Mouse (Mus musculus) limb, embryonic 12.5 days (tissue): ENCODE data around the gene Rasal1. TPM values are rescaled to one million over a fixed set of nuclear protein-coding genes. Genes with fewer than 3 reads are reported as not detected.

Experiments used
- ATAC-seq: fragments of 200-750 bp; cut with Nextera tagmentation; 2 replicates; pipeline ENCODE4 v1.8.0; 2017; ENCODE audit warnings: low read depth, moderate TSS enrichment; ENCODE audit not compliant: insufficient number of reproducible peaks, insufficient read depth, low FRiP score, low TSS enrichment
- H3K27ac ChIP-seq: fragments of 300-500 bp; sonication (generic); 2 replicates; pipeline ENCODE4 v1.5.1; 2016; ENCODE audit warnings: mild to moderate bottlenecking, moderate library complexity
- H3K27me3 ChIP-seq: fragments of 300-500 bp; sonication (generic); 2 replicates; pipeline ENCODE4 v1.6.1; 2016; ENCODE audit warnings: mild to moderate bottlenecking, moderate library complexity
- H3K36me3 ChIP-seq: fragments of 300-500 bp; sonication (generic); 2 replicates; pipeline ENCODE4 v1.6.1; 2016; ENCODE audit warnings: mild to moderate bottlenecking, moderate library complexity
- H3K4me1 ChIP-seq: fragments of 300-500 bp; sonication (generic); replicated peaks from 2 replicates; pipeline ENCODE4 v1.6.1; 2016
- H3K4me2 ChIP-seq: fragments of 300-500 bp; sonication (generic); 2 replicates; pipeline ENCODE4 v1.6.1; 2016; ENCODE audit warnings: mild to moderate bottlenecking, moderate library complexity
- H3K4me3 ChIP-seq: fragments of 300-500 bp; sonication (generic); replicated peaks from 2 replicates; pipeline ENCODE4 v1.5.1; 2016; ENCODE audit warnings: mild to moderate bottlenecking
- H3K9ac ChIP-seq: fragments of 300-500 bp; sonication (generic); replicated peaks from 2 replicates; pipeline ENCODE4 v1.6.1; 2016; ENCODE audit warnings: mild to moderate bottlenecking, moderate library complexity
- H3K9me3 ChIP-seq: fragments of 300-500 bp; sonication (generic); 2 replicates; pipeline ENCODE4 v1.6.1; 2016; ENCODE audit warnings: mild to moderate bottlenecking, moderate library complexity
- WGBS: fragments of 180-500 bp; shearing (Covaris S2); methylation state at CpG from one replicate; pipeline ENCODE4 v1.1.7; 2016; 5-methylcytosine and 5-hydroxymethylcytosine counted together
- polyA plus RNA-seq: library from polyadenylated mRNA; unstranded; fragments of >200 nt; fragmentation: Nextera tagmentation; extraction: Ambion mirVana; gene quantifications from 2 replicates; pipeline ENCODE4 v1.2.1, GENCODE M21; 2016

Rasal1 gene
- polyA plus RNA-seq, 1 experiment from 2014 or later = 0.24 TPM

DNA sequence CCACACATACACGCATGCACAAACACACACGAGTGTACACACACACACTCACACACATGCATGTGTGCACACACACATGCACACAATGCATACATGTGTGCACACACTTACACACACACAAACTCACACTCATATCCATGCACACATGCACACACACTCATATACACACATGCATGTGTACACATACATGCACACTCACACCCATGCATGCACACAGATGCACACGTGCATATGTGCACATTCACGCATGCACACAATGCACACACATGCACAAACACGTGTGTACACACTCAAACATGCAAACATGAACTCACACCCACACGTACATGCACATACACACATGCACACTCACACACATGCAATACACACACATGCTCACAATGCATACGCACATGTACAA is 8.5 kb upstream of the Rasal1 start:
- no peak for ATAC-seq
- WGBS = 86% methylated on average over 7 of the region's 7 CpGs

DNA sequence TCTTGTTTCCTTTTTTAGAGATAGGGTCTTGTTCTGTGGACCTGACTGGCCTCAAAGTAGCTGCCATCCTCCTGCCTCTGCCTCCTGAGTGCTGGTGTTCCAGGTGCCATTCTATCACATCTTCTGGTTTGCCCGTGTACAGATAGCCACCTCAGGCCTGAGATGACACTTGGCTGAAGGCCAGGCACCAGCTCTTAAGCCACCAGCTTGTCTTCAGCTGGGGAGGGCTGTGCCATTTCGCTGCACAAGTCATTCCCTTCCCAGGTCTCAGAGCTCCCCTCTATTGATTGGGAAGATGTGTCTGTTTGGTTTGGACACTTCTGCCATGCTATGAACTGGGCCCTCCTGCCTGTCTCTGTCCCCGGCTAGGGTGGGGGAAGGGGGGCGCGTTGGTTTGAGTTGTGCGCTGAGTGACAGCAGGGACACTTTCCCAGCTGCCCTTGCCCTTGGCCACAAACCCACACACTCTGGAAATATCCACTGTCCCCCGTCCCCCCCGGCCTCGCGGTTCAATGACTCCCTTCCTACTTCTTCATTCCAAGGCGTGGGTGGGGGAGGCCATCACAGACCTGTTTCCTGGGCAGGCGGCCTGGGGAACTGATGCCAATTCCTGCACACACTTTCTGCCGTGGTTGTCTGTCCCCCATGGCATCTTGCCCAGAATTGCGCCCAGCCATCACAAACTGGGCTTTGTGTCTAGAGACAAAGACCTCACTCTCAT is 5.1 kb upstream of the Rasal1 start:
- Histone ChIP-seq H3K36me3 (no peaks in the 10 kb centered on the region), H3K4me1 (peaks cover under 1% of the 10 kb centered on the region), H3K27ac (no peak overlapping the region), H3K4me3 (no peak overlapping the region), H3K27me3 (peaks cover 36% of the 10 kb centered on the region), H3K9ac (no peak overlapping the region), H3K4me2 (no peak overlapping the region), H3K9me3 (no peaks in the 10 kb centered on the region)
- WGBS = 83% methylated on average over 14 of the region's 14 CpGs
- ATAC-seq = no peak

More for the DNA sequence above, 8.5 kb upstream of the Rasal1 start:
- Histone ChIP-seq H3K36me3 (no peaks in the 10 kb centered on the region), H3K4me1 (no peaks in the 10 kb centered on the region), H3K4me2 (no peak overlapping the region), H3K9ac (no peak overlapping the region), H3K4me3 (no peak overlapping the region), H3K9me3 (no peaks in the 10 kb centered on the region), H3K27me3 (peaks cover 8% of the 10 kb centered on the region; the same call in 1 of the 2 replicates), H3K27ac (no peak overlapping the region)

DNA sequence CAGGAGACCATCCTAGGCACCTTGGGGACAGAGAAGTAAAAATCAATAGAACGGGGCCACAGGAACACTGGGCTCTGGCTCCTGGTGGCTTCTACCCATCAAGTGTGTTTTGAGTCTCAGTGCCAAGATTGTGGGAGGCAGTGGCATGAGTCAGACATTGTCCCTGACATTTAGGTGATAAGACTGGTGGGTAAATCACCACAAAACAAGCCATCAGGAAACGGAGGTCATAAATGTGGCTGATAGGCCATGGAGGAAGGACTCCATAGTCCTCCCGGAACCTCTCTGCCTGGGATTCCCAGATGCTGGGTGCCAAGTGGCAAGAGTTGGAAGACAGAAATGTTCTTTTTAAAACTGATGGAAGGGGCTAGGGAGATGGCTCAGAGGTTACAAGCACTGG is 4.4 kb upstream of the Rasal1 start:
- Histone ChIP-seq H3K36me3 (no peaks in the 10 kb centered on the region), H3K27me3 (peaks cover 43% of the 10 kb centered on the region), H3K27ac (no peak overlapping the region), H3K4me3 (no peak overlapping the region), H3K9ac (no peak overlapping the region), H3K4me1 (peaks cover 8% of the 10 kb centered on the region), H3K9me3 (no peaks in the 10 kb centered on the region), H3K4me2 (no peak overlapping the region)
- 69% methylated on average over 3 of the region's 3 CpGs for WGBS
- no peak for ATAC-seq

DNA sequence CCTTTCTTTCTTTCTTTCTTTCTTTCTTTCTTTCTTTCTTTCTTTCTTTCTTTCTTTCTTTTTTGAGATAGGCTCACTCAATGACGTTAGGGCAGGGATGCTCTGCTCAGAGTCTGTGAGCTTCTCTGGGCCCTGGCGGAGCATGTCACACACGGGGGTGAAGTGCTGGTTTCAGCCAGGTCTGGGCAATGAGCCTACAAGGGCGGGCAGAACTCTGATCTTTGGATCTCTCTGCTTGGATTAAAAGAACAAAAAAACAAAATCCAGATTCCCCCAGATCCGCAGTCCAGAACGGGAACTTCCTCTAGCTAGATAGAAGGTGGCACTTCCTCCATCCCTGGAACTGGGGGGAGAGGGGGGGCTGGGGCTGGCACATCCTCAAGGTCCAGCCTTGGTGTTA is 2.8 kb upstream of the Rasal1 start:
- Histone ChIP-seq H3K4me3 (no peak overlapping the region), H3K4me1 (peaks cover 10% of the 10 kb centered on the region), H3K27ac (no peak overlapping the region), H3K9ac (no peak overlapping the region), H3K9me3 (no peaks in the 10 kb centered on the region), H3K27me3 (peaks cover 59% of the 10 kb centered on the region), H3K4me2 (no peak overlapping the region), H3K36me3 (no peaks in the 10 kb centered on the region)
- ATAC-seq = no peak
- 66% methylated on average over 6 of the region's 6 CpGs for WGBS

DNA sequence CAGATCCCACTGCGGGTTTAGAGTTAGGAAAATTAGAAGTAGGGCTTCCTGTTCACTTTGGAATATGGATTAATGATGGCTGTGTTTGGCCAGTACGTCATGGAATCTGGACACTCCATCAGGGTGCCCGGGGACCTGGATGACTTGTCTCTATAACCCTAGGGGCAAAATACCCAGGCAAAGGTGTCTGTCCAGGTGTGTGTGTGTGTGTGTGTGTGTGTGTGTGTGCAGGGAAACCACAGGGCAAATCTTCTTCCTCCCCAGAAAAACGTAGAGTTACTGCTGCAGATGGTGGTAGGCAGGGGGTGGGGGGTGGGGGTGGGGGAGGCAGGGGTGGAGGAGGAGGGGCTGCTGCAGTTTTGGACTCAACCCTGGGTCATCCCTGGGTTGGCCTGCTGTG is 1.3 kb upstream of the Rasal1 start:
- peaks cover 10% of the 10 kb centered on the region for H3K4me1 ChIP-seq
- H3K27ac ChIP-seq = no peak overlapping the region
- no peak overlapping the region for H3K4me2 ChIP-seq
- H3K9ac ChIP-seq = no peak overlapping the region
- no peak overlapping the region for H3K4me3 ChIP-seq
- ATAC-seq = no peak
- no peaks in the 10 kb centered on the region for H3K36me3 ChIP-seq
- H3K9me3 ChIP-seq = no peaks in the 10 kb centered on the region
- H3K27me3 ChIP-seq = peaks cover 74% of the 10 kb centered on the region
- 74% methylated on average over 4 of the region's 4 CpGs for WGBS

DNA sequence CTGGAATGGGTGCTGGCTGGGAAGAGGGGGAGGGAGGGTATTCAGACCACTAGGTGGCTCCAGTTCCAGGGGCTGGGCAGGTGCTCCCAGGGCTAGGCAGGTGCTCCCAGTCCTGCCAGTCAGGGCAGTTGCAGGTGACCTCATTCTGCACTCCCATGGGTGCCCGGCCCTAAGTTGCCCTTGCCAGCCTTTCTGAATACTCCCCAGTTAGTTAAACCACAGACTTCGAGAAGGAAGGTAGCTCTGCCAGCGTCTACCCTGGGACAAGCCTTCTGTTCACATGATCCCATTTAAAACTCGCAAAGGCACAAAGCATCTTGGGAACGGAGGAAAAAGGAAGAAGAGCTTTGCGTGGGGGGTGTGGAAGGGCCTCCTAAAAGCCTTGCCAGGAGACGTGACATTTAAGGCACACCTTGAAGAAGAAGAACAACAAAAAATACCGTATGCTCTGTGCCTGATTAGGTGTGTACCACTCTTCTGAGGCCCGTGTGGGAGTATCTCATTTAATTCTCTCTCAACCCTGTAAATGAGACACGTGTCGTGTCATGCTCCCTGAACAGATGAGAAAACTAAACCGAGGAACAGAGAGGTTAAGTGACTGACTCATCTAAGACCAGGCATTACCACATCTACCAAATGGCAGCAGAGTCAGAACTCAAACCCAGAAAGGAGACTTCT is 659 bp upstream of the Rasal1 start:
- 40% methylated on average over 12 of the region's 12 CpGs for WGBS
- Histone ChIP-seq H3K4me1 (peaks cover 10% of the 10 kb centered on the region), H3K4me2 (no peak overlapping the region), H3K36me3 (no peaks in the 10 kb centered on the region), H3K4me3 (no peak overlapping the region), H3K27me3 (peaks cover 80% of the 10 kb centered on the region), H3K27ac (no peak overlapping the region), H3K9ac (no peak overlapping the region), H3K9me3 (no peaks in the 10 kb centered on the region)
- ATAC-seq = no peak

DNA sequence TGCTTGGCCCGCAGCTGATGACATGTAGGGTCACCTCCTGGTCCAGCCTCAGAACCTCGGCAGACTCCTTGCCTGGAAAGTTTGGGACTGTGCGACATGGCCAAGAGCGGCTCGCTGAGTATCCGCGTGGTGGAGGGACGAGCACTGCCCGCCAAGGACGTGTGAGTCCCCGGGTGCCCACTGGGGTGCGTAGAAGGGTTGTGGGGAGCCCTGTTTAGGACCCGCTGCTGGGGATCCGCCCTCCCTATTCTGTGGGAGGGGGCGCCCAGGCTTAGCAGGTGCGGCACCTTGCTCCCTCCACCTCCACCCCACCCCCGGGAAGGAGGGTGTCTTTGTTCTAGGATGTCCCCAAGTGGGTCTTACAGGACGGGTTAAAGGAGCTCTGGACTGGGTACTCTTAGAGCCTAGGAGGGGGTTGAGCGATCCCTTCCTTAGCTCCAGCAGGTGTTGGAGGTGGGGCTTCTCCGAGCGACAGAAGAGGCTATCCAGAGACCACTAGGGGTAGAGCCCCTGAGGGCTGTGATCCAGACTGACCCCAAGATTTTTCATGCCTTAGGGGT is 842 bp downstream of the Rasal1 start:
- Histone ChIP-seq H3K9ac (no peak overlapping the region), H3K9me3 (no peaks in the 10 kb centered on the region), H3K27me3 (peaks cover 81% of the 10 kb centered on the region), H3K4me1 (peaks cover 10% of the 10 kb centered on the region), H3K4me2 (peak overlapping the region; percentile 47), H3K4me3 (peak overlapping the region; percentile 24), H3K36me3 (no peaks in the 10 kb centered on the region), H3K27ac (no peak overlapping the region)
- 7% methylated on average over 21 of the region's 21 CpGs for WGBS
- peak; percentile 39; the same call in 1 of the 2 replicates for ATAC-seq

DNA sequence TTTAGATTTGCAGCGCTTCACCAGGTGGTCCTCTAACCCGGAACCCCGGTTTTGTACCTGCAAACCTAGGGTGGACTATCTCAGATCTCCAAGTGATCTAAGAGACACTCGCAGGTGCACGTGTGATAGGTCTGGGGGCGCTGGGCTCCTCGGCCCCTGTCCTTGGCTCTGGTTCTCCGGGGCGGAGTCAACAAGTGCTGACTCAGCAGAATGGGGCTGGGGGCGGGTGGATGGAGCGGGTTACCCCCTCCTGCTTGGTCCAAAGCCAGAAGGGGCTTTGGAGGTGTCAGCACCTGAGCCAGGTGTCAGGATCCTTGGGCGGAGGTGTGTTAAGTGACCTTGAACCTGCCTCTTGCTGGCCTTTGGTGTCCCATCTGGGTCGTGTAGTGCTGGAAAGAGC is 1.3 kb downstream of the Rasal1 start:
- WGBS = 20% methylated on average over 13 of the region's 13 CpGs
- Histone ChIP-seq H3K9me3 (no peaks in the 10 kb centered on the region), H3K4me2 (no peak overlapping the region), H3K36me3 (no peaks in the 10 kb centered on the region), H3K27ac (no peak overlapping the region), H3K4me3 (no peak overlapping the region), H3K27me3 (peaks cover 82% of the 10 kb centered on the region), H3K9ac (no peak overlapping the region), H3K4me1 (peaks cover 10% of the 10 kb centered on the region)
- no peak for ATAC-seq

DNA sequence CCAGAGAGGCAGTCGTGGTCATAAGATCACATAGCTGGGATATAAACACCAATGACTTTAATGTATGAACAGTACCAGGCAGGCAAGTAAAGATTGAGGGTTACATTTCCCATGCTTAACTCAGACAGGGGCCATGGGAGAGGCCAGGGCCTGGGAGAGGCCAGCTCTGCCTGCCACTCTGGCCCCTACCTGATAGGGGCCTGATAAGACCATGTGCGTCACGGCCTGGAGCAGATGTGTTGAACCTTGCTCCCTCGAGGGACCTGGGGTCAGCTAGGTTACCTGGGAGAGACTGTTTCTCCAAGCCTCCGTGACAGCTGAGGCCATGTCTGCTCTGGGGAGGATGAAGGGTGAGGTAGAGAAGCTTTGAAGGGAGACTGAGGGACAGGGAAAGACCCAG is 2.6 kb downstream of the Rasal1 start:
- 74% methylated on average over 5 of the region's 5 CpGs for WGBS
- Histone ChIP-seq H3K27me3 (peaks cover 84% of the 10 kb centered on the region), H3K4me2 (no peak overlapping the region), H3K9ac (no peak overlapping the region), H3K27ac (no peak overlapping the region), H3K9me3 (no peaks in the 10 kb centered on the region), H3K4me1 (peaks cover 10% of the 10 kb centered on the region), H3K36me3 (no peaks in the 10 kb centered on the region), H3K4me3 (no peak overlapping the region)
- ATAC-seq = no peak

DNA sequence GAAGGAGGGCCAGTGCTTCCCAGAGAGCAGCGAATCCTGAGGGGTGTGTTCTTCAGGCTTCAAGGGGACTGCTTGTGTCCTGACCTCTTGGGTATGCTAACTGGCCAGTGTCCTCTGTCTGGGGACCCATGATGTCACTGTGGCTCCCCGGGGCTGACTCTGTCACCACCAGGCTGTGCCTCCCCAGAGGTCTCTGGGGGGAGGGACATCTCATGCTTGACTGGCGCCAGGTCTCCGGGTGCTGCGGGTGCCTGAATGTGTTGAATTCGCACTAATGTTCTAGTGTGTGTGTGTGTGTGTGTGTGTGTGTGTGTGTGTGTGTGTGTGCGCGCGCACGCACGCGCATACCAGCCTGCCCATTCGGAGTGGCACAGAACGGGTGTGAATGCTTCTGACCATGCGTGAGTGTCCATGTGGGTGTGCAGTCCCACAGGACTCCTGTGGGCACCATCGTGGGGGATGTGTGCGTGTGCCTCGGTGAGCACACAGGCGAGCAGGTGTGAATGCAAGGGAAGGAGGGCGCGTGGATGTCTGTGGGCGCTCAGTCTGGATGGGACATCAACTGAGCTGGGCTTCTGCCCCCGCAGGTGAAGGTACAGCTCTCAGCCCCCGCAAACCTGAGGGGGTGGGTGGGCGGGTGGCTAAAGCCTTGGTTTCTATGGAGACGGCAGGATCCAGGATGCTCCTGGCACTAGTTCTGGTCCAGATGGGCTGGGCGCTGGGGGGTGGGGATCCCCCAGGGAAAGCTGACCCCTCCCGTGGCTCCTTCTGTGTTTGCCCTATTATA is 4.5 kb downstream of the Rasal1 start:
- peaks cover 72% of the 10 kb centered on the region for H3K27me3 ChIP-seq
- no peak for ATAC-seq

DNA sequence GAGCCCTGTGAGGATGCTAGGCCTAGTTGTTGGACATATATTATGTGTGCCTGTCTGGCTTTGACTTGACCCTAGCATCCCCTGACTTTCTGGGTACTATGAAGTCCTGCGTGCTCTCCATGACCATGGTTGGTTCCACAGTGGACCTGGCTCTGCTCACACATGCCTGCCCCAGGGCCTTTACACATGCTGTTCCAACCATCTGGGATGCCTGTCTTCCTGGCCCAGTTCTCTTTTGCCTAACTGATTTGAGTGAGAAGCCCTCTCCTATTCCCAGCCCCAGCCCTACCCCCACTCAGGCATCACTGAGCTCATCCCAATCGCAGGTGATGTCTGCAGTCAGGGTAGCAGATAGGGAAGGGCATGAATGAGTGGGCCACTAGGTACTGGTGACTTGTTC is 5.3 kb downstream of the Rasal1 start:
- Histone ChIP-seq H3K9ac (no peak overlapping the region), H3K36me3 (no peaks in the 10 kb centered on the region), H3K4me2 (no peak overlapping the region), H3K27ac (no peak overlapping the region), H3K9me3 (no peaks in the 10 kb centered on the region), H3K27me3 (peaks cover 64% of the 10 kb centered on the region), H3K4me3 (no peak overlapping the region), H3K4me1 (peaks cover 5% of the 10 kb centered on the region)
- ATAC-seq = no peak
- WGBS = 88% methylated on average over 2 of the region's 2 CpGs

More for the DNA sequence above, 4.5 kb downstream of the Rasal1 start:
- Histone ChIP-seq H3K4me3 (no peak overlapping the region), H3K27ac (no peak overlapping the region), H3K36me3 (no peaks in the 10 kb centered on the region), H3K9ac (0 out of 2 replicates have a peak overlapping the region, but pooled peaks have one; percentile 8), H3K9me3 (no peaks in the 10 kb centered on the region), H3K4me2 (no peak overlapping the region), H3K4me1 (peaks cover 10% of the 10 kb centered on the region)
- 79% methylated on average over 28 of the region's 28 CpGs for whole genome bisulfite sequencing
